Mouse (Mus musculus) T-helper 17 cell (primary cell): ENCODE results near the gene Aldh3b1.

Experiments used
- in situ Hi-C, 2 experiments: fragments of 300-600 bp; cut with MboI, MseI; formaldehyde crosslinking; loops; 1 replicate in 1 of 2; 2 replicates in 1 of 2; pipeline ENCODE4 v1.15.1; 2025; ENCODE audit warnings: high pct_unique_total_duplicates in 2 of 2

The Aldh3b1 gene

DNA sequence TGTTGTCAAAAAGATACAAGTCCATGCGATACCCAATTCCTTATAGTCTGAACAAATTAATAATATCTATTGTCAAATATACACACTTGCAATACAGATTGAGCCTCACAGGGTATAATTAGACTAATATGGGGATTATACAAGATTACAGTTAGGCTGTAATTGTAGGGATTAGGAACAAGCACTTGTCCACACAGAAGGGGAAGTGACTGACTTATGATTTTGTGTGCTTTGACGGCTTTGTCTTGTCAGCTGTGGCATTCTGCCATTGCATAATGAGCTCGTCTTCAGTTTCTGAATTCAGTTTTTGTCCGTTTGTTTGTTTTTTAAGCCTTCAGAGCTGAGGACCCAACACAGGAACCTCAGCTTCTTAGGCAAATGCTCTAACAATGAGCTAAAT is 47.4 kb downstream of the Aldh3b1 start:
- in situ Hi-C loops: no loop called here

- in situ Hi-C loops: no loop called here
Measured at GRCm38 (mm10) chr19:3880054-3880848, 49.4 kb downstream of the Aldh3b1 start.

DNA sequence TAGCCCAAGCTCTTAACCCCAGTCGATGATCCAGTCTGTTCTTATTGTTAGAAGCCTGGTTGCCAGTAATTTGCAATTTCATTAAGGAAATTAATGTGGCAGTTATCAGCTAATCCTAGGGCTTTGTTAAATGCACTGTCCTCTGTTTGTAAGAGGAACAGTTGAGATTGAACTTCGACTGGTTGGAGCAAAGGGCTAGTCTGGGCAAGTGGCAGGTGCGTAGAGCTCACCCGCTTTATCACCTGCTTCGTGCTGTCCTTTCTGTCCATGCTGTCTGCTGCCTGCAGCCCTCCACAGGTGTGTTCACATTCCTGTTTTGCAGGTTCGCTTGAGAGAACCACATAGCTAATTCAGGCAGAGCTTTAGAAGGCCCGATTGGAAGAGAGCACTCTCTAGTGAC is 54.6 kb downstream of the Aldh3b1 start:
- in situ Hi-C loops: no loop called here

GRCm38 (mm10) chr19:3872373-3872772 is 57.2 kb downstream of the Aldh3b1 start:
- in situ Hi-C loops: no loop called here

- in situ Hi-C loops: no loop called here
Measured at GRCm38 (mm10) chr19:3871468-3871867, 58.1 kb downstream of the Aldh3b1 start.

DNA sequence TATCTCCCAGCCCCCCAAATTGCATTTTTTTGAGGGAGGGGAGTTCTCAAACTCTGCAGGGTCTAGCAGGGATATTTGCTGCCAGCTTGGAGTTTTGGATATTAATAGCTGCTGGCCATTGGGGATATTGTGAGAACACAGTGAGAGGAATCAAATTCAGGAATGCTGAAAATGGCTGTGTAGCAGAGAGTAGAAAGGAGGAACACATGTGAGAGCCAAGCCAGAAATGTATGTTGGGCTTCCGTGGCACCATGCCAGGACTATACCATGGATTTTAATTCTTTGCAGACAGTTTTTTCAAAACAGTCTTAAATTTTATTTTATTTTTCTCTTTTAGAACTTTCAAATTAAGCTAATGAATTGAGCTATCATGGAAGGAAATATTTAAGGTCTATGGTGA is 61.3 kb downstream of the Aldh3b1 start:
- in situ Hi-C loops: no loop called here

DNA sequence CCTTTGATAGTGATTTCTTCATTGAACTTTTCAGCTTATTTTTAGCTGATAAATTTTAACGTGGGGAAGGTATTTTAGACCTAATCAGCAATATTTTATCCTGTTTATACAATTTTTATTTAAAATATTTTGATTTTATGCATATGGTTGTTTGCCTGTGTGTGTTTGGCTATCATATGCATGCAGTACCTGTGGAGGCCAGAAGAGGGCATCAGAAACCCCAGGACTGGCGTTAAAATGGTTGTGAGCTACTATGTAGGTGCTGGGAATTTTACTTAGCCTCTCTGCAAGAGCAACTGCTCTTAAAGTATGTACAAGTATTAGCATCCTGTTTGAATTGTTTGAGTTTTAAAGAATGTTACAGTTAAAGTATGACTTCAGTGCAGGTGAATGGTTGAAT is 64.6 kb downstream of the Aldh3b1 start:
- in situ Hi-C loops: no loop called here
